Mouse (Mus musculus) testis, adult 2 months (tissue): ENCODE measurements around the gene Slc4a4.

Experiments used
- CTCF ChIP-seq: fragments of 200-500 bp; IDR thresholded peaks from 2 replicates; pipeline ENCODE4 v1.5.1; 2012; ENCODE audit warnings: low read depth, mild to moderate bottlenecking, inconsistent platforms, low read length, moderate library complexity; ENCODE audit not compliant: control insufficient read depth, insufficient read depth, insufficient replicate concordance
- POLR2A ChIP-seq: fragments of 200-500 bp; IDR thresholded peaks from 2 replicates; pipeline ENCODE4 v1.6.1; 2012; ENCODE audit warnings: low read depth, mild to moderate bottlenecking, inconsistent platforms, low read length, moderate library complexity; ENCODE audit not compliant: control insufficient read depth

GRCm38 (mm10) chr5:89280312-89280863 is 393.8 kb downstream of the Slc4a4 start:
- TF ChIP-seq POLR2A (no peak), CTCF (no peak)
